Mouse (Mus musculus) adrenal gland, postnatal 36 days (tissue): ENCODE measurements around the gene Nrxn2. TPM values are rescaled to one million over a fixed set of nuclear protein-coding genes. Genes with fewer than 3 reads are reported as not detected.

ENCODE experiments used
- DNase-seq, 2 experiments: peaks; one replicate each; pipeline ENCODE4 v3.0.0; 2021; ENCODE audit warnings: mixed read lengths in 1 of 2
- total RNA-seq, 2 experiments: library from RNA; stranded (reverse); gene quantifications; 2 replicates each; pipeline ENCODE4 v1.2.3; 2021

Nrxn2 gene
- total RNA-seq, 2 experiments from 2014 or later = 9.2 TPM

GRCm38 (mm10) chr19:6452672-6453310, 34.3 kb downstream of the Nrxn2 start:
- DNase-seq = no peak

DNA sequence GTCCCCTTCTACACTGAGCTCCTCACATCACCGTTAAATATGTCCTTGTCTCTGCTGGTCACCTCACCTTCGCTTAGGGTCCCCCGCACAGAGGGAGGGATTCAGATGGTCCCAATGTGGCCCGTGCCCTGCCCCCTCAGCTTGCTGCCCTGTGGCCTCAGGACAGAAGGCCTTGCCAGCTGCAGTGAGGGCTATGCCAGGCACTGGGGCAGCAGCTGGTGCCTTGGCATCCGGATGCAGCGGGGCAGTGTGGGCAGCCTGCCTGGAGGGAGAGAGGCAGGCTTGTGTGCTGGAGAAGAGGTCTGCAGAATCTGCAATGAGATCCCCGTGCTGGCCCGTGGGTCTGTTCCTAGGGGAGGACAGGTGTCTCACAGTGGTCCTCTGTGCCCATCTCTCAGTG, 34.8 kb downstream of the Nrxn2 start:
- DNase-seq = no peak

GRCm38 (mm10) chr19:6454041-6454720, 35.6 kb downstream of the Nrxn2 start:
- DNase-seq = no peak

- no peak for DNase-seq
Measured at GRCm38 (mm10) chr19:6459504-6459903, 41.0 kb downstream of the Nrxn2 start.

DNA sequence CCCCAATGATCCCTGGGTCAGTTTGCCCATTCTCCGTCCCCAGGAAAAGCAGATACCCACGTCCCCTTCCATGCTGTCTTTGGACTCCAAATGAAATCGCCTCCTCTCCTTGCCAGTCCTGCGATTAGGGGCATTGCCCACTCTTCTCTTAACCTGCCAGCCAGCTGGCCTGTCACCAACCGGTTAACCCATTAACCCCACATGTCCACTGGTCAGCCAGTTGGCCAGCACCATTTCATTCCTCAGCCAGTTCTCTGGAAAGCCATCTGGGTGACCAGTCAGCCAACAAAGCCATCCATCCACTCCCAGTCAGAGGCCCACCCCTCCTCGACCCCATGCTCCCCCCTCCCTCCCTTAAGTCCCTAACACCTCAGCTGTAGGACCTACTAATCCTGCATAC, 44.3 kb downstream of the Nrxn2 start:
- no peak for DNase-seq

- no peak for DNase-seq
Measured at GRCm38 (mm10) chr19:6464306-6465071, 46.0 kb downstream of the Nrxn2 start.

DNA sequence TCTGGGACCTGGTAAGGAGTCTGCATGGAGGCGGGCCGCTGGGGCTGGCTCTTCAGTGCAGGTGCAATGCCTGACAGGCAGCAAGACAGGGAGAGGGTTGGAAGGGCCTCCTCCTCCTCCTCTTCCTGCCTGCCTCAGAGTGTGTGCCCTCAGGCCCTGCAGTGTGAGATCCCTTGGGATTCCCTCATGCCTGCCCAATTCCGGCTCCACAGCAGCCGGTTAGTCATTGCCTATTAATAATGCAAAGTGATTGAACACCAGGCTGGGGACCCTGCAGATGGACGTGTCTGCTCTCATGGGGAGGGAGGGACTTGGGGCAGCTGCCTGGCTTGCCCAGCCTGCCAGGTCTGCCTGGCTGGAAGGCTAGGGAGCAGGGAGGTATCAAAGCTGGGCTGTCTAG, 46.6 kb downstream of the Nrxn2 start:
- DNase-seq = no peak

DNA sequence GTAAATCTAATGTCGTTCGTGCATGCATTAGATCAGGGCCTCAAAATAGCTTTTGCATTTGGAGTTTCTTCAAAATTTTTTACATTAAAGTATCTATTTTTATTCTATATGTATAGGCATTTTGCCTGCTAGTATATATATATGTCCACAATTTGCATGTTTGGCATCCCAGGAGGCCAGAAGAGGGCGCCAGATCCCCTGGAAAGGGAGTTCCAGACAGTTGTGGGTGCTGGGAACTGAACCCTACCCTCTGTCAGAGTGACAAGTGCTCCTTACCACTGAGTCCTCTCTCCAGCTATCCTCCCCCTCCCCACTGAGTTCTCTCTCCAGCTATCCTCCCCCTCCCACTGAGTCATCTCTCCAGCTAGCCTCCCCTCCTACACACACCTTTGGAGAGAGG, 48.4 kb downstream of the Nrxn2 start:
- DNase-seq = no peak

GRCm38 (mm10) chr19:6467374-6467979, 48.9 kb downstream of the Nrxn2 start:
- DNase-seq = no peak

GRCm38 (mm10) chr19:6471630-6472029, 53.1 kb downstream of the Nrxn2 start:
- no peak for DNase-seq

DNA sequence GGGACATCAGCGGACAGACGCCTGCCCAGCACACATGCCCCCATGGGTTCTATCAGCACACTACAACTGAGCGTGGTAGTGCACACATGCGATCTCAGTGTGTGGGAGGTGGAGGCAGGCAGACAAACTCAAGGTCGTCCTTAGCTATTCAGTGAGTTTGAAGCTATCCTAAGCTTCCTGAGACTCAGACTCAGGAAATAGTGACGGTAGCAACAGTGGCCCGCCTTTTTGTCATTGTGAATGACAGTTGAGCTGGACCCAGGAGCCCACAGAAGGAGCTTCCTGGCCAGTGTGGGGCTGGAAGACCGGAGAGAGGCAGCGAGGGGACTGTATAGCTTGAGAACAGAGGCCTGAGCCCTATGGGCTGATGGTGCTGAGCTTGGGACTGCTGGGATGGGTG, 54.3 kb downstream of the Nrxn2 start:
- DNase-seq = no peak

- no peak for DNase-seq
Measured at GRCm38 (mm10) chr19:6474706-6475105, 56.2 kb downstream of the Nrxn2 start.

DNA sequence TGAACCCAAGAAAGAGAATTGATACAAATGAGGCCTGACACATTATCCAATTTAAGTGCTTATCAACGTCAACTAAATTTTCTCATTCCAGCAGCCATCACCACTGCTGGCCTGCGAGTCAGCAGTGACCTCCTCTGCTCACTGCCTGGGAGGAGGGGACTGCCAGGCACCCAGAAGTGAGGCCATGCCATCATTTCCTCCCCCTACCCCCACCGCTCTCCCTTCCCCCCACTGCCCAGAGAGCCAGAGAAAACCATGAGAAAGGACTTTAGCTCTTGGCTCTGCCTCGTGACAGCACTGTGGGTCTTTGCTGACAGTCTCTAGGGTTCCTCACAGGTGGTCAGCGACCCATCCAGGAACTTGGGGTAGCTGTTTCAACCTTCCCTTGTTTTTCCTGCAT, 56.6 kb downstream of the Nrxn2 start:
- peak in 1 of 2 experiments; percentile 34 for DNase-seq

- no peak for DNase-seq
Measured at GRCm38 (mm10) chr19:6477007-6477406, 58.5 kb downstream of the Nrxn2 start.

DNA sequence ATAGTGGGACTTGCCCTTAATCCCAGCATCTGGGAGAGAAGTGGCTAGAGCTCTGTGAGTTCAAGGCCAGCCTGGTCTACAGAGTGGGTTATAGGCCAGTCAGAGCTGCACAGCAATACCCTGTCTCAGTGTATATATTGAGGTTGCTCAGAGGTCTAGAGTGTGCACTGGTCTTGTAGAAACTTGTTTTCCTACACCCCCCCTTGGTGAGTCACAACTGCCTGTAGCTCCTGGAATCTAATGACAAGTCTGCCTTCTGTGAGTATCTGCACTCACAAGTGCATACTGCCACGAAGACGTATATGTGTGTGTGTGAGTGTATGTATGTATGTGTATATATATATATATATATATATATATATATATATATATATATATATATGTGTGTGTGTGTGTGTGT, 60.0 kb downstream of the Nrxn2 start:
- peak in 1 of 2 experiments; percentile 35 for DNase-seq

DNA sequence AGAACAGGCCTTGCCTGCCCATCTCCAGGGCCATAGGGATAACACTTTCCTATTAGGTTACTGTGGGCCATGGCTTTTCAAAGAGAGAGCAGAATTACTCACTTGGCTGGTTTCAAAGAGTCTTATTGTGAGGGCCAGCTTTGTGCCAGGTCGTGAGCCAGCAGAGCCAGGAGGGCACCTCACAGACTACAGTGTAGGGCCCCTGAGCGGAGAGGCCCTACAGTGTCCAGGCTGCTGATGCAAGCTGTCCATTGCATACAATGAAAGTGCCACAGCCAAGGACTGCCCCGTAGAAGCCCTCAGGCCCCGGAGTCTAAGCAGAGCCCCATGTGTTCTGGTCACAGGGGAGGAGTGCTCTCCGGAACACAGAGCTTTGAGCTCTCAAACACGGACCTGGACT, 64.4 kb downstream of the Nrxn2 start:
- DNase-seq = no peak

GRCm38 (mm10) chr19:6485059-6485630, 66.6 kb downstream of the Nrxn2 start:
- DNase-seq = peak; percentile 68 to 70

DNA sequence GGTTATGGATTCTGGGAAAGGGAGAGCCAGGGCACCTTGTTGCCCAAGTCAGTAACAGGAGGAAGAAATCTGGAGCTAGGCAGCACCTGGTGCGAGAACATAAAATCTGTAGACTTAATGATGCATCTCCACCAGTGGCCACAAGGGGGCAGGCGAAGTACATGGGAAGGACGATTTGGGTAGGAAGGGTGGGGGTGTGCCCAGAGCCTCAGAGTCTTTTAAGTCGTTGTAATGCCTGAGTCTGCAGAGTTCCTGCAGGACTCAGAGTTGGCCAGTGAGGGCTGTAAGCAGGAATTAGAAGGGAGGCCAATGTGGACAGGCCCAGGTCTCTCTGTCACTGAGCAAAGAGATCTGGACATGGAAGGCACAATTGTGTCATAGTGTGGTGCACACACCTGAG, 70.5 kb downstream of the Nrxn2 start:
- peak; percentile 85 to 89 for DNase-seq

- DNase-seq = no peak
Measured at GRCm38 (mm10) chr19:6491538-6491937, 73.0 kb downstream of the Nrxn2 start.

GRCm38 (mm10) chr19:6492124-6492523, 73.6 kb downstream of the Nrxn2 start:
- peak; percentile 70 to 81 for DNase-seq

GRCm38 (mm10) chr19:6493219-6493618, 74.7 kb downstream of the Nrxn2 start:
- DNase-seq = no peak

DNA sequence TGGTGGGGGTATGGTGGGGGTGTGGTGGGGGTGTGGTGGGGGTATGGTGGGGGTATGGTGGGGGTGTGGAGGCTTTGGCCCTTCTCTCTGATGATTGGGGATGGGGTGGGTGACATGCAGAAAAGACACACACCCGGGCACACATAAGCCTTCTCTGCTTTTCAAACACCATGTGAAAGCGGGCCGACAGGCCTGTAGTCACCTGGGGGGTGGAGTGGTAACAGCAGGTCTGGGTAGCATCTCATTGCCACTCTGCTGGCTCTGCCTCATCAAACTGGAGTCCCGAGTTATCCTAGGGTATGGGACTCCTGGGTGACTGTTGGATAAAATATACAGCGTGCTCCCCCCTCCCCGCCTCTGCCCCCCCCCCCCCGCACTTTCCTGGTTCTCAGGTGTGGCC, 75.5 kb downstream of the Nrxn2 start:
- DNase-seq = no peak
